Mouse (Mus musculus): ENCODE results near the gene Kcnc2.

Gene Kcnc2

DNA sequence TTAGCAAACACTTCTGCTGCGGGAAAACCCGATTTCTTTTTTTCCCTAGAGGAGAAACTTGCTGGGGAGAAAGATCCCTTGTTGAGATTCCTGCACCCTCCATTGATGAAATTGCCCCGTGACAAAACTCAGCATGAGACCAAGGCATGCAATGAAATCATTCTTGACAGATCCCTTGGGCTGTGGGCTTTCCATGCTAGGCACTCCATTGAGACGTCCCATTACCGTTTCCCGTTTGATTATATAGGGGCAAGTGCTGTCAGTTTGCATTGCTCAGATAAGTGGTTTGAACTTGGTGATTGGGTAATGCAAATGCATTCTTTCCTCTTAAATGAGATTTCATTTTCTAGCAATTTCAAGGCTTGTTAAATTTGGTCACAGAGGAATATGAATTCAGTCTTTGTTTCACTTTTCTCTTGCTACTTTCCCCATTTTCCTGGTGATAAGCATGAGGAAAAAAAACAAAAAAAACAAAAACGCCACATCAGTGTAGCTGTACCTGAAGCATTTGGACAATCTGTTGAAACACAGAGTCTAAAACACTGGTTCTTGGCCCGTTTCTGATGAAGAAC lies 123.6 kb downstream of the Kcnc2 start:
- no peak for DNase-seq (ENCODE audit: low read depth)

DNA sequence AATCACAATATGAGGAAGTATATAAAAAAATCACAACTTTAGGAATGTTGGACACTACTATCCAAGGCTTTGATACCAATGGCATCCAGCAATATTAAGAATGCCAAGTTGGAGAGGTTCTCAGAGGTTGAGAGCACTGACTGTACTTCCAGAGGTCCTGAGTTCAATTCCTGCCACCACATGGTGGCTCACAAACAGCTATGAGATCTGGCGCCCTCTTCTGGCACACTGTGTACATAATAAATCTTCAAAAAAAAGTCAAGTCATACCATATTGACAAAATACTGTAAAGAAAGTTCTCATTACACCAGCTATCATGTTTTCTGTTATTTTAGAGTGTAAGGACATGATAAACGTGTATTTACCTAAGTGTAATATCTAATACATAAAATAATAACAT lies 126.3 kb downstream of the Kcnc2 start:
- DNase-seq (ENCODE audit: low read depth): peak; percentile 34

DNA sequence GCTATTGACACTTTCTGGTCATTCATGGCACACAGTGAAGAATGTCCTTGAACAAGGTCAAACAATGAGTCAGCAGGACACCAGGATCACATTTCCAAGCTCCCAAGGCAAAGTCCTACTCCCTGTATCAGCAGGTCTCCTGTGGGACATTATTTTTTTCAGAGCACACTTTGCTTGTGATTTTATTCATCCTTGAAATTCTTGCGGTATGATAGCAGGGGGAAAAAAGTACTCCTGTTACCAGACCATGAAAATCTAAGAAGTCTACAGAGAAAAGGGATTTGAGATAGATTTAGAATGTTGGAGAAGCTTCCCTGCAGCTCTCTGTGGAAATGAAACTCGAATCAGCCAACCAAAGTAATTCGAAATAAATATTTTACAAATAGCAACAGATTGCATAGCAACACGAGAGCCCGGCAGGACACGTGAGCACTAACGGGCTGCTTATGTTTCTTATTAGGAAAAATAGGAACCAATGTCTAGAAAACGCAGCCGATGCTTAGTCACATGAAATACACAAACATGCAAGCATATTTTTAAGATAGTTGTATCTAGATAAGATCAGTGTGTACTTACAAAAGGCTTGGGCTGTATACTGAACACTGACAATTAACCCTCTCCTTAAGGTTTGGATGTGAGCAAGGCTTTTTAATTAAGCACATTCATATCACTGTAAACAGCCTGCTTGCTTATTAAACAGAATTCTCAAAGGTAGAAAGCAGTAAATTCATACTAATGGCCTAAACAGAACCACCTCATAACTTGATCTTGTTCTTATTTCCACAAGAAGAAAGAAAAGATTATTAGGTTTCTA lies 129.9 kb downstream of the Kcnc2 start:
- DNase-seq (ENCODE audit: low read depth): peak; percentile 25

DNA sequence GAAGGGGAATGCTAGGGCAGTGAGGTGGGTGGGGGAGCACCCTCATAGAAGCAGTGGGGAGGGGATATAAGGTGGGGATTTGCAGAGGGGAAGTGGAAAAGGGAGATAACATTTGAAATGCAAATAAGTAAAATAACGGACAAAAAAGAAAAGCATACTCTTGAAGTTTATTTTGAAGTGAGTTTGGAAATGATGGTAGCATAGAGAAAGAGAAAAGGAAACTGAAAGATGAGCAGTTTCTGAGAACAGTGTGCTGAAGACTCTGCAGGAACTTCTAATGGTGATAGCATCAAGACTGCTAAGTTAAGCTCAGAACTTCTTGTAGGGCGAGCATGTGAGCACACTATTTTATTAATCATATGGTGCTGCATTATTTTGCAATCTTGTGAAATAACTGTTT lies 138.6 kb downstream of the Kcnc2 start:
- DNase-seq (ENCODE audit: low read depth): no peak

DNA sequence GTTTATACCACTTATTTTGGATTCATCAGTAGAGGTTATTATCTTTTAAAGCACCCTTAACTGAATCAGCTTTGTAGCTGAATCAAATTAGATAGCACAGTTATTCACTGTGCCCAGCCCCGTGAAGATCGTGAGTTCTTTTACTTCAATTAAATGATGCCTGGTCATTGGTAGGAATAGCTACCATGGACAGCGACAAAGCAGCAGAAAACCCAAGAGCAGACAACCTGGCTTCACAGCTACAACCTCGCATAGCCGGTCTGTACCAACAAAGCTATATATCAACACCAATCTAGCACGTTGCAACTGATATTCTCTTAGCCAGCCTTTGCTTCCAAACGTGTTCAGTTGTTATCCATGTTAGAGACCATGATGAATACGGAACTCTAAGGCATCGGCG lies 152.4 kb downstream of the Kcnc2 start:
- DNase-seq (ENCODE audit: low read depth): peak; percentile 70

DNA sequence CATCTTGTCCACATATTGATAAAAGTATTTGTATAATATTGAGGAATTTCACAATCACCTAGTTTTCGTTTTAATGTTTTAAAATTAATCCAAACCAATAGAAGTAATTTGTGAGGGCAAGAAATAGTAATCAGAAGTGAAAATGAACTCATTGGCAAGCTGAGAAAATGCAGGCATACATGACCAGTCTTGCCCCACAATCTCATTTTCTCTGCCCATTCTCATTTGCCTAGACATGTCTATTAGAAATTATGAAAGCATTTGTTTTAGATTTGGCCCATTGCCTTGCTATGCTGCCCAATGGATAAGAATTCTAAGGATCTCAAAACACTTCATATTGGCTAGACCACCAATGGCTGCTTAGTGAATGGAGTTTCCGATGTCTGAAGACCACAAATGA lies 166.0 kb downstream of the Kcnc2 start:
- DNase-seq (ENCODE audit: low read depth): no peak

DNA sequence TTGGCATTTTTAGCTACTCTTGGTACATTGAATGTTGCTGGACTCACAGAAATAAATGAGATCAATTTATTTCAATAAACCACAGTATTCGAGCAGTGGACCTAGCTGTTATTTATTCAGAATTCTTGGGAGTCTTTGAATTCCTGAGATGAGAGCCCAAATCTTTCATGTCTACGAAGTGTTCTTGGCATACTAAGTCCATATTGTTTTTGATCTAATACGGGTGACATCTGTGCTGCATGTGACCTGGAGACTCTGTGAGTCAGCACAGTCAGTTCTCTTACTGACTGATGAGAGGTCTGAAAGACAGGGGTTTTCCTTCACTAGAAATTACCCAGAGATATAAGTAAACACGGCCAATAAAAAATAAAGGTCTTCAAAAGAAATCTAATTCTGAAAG lies 173.7 kb downstream of the Kcnc2 start:
- DNase-seq (ENCODE audit: low read depth): no peak

DNA sequence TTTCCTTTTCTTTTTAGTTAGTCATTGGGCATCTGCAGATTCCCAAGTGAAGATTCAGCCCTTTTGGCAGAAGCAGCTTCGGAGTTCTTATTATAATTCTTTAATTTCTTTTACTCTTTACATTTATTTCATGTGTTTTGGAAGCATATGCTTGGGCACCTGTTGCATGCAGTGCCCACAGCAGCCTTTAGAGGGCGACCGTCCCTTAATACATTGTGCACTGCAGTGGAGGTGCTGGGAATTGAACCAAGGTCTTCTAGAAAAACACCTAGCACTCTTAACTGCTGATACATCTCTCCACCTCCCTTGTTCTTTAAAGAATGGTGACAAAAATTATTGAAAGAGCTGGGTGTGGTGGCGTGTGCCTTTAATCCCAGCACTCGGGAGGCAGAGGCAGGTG lies 180.0 kb downstream of the Kcnc2 start:
- DNase-seq (ENCODE audit: low read depth): peak; percentile 11

DNA sequence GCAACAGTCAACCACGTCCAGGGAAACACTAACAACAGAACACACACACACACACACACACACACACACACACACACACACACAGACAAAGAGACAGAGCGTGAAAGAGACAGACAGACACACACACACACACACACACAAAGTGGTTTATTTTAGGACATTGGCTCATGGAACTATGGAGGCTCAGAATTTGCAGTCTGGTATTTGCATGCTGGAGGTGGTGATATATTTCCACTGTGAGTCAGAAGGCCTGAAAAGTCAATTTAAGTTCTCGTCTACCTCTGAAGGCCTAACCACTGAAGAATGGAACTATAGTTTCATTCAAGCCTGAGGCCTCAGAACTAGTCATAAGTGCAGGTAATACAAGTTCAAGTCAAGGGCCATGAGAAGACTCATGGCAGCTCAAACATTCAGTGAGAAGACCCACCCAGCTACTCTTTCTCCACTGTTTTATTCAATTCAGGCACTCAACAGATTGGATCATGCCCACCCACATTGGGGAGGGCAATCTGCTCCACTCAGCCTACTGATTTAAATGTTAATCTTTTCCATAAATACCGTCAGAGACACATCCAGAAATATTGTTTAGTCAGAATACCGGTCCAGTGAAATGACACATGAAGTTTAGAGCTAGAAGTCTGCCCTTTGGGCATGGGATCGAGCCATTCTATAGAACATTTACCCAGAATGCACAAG lies 197.9 kb downstream of the Kcnc2 start:
- DNase-seq (ENCODE audit: low read depth): no peak

DNA sequence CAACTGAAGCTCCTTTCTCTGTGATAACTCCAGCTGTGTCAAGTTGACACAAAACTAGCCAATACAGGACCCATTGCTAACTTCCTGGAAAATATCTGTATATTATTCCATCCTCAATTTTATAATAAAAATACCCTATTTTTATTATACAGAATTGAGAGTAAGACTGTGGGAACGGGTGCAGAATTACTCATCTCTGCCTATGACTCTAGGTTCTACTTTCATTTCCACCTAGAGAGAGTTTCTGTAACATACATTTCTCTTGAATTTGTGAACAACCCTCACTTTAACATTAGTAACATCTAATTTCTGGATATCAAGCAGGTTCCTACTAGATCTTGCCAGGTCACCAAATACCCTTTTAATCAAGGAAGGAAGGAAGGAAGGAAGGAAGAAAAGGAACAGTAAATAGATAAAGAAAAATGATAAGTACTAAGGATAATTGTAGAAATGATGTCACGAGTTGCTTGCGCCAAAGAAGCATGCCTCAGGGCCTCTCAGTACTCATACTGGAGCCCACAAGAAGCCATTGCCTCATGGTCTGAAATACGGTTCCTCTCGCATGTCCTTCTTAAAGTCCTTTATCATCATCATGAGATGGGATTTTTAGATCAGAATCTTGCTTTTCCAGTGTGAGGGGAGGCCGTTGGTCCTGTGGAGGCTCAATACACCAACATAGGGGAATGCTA lies 203.3 kb downstream of the Kcnc2 start:
- no peak for DNase-seq (ENCODE audit: low read depth)

DNA sequence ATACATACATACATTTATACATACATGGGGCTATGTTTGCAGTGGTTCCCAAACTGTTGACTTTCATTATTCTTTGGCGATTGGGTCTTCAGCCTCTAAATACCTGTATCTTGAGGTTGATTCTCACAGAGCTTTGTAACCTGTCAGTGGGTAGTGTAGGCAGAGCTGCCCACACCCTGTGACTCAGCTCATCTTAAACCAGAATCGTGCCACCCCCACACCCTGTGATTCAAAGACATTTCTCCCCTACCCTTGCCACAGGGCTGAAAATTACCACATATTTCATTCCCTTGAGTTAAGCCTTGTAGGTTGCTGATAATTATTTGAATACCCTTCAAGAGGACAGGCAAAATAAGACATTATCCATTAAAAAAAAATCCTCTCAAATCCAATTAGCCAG lies 210.5 kb downstream of the Kcnc2 start:
- DNase-seq (ENCODE audit: low read depth): no peak

DNA sequence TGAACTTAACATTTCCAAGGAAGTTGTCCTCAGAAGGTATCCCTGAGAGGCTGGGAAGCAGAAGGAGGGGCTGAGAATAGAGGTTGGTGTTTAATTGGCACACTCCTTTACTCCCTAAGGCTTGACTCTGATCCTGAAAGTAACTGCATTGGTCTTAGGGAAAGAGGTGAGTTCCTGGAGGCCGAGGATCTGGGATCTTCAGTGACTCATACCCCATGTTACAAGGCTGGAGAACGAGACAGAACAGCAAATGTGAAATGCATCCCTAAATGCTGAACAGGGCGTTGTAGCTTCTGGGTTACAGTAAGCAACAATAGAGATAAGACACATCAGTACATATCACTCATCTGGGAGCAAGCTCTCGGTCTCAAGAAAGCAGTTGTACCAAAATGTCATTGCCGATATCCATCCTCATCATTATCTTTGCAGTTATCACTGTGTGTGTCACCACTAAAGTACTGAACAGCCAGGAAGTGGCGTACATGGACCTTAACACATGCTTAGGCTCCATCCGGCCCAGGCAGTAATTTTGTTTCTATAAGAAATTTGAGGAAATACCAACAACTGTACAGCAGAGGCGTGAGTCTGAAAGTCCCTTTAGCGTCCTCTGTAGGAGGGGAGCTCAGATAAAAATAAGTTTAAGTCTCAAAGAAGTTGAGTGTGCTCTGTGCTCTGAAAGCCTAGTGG lies 211.1 kb downstream of the Kcnc2 start:
- DNase-seq (ENCODE audit: low read depth): no peak

DNA sequence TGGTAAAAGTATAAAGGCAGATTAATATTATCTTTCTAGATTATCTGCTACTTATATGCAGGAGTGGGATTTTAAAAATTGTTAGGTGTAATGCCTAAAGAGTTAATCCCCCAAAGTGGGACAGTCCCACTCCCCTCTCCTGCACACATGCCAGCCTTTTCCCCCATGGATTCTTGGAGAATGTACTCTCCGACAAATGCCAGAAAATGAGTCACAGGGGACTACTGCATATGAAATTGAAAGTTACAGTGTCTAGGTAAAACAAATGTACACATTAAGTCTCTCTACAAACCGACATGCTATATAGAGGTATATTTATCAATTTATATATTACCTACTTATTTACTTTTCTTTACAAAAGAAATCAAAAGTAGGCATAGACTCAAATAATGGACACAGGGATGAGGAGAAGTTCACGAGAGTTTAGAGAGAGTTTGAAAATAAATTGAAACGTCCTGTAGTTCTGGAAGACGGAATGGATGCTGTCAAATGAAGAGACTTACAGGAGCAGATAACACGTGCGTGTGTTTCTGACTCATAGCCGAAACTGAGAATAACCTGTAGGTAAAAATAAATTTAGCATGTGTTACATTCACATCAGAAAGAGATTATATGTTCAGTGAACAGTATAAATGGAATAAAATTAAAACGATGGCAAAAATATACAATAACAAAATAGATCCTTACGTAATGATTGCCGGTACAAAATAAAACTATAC lies 213.6 kb downstream of the Kcnc2 start:
- peak; percentile 27 for DNase-seq (ENCODE audit: low read depth)

DNA sequence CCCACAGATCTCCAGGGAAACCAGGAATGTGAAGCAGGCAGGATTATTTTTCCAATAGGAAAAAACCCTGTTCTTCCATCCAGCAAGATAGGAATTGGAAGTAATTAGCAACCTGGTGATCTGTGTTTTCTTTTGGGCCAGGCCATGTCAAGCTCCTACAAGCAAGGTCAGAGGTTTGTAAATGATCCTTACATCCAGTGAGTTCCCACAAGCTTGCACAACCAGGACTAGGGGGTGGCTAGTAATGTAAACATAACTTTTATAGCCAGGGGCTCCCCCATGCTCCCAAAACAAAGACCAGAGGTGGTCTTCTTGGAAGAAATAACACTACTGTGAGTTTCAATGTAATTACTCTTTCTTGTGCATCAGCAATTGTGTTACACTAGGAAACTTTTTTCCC lies 214.9 kb downstream of the Kcnc2 start:
- DNase-seq (ENCODE audit: low read depth): no peak

DNA sequence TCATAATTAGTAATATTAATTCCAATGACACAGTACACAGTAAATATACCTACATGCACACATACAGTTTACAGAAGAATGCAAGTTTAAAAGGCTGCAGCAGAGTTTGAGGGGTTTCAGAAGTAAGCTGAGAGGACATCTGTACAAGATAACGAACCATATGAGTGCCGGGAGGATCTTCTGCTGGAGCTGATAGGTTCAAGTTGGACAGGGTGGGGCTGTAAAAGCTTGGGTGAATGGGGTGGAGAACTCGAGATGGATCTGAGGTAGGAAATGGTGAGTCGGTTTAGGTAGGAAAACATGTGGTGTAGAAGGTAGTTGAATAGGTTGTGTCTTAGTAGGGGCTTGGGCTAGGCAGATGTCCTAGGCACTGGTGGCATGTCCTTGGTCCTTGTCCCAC lies 217.8 kb downstream of the Kcnc2 start:
- DNase-seq (ENCODE audit: low read depth): no peak
